Mouse (Mus musculus) embryonic facial prominence, embryonic 14.5 days (tissue): Measurements from ENCODE around the gene Rabl3. TPM values are rescaled to one million over a fixed set of nuclear protein-coding genes. Genes with fewer than 3 reads are reported as not detected.

ENCODE experiments used
- ATAC-seq: fragments of 200-750 bp; cut with Nextera tagmentation; 2 replicates; pipeline ENCODE4 v1.8.0; 2017; ENCODE audit warnings: low read depth, moderate number of reproducible peaks, moderate TSS enrichment
- DNase-seq: peaks from one replicate; pipeline ENCODE4 v3.0.0-alpha.2; 2015; ENCODE audit warnings: low spot score
- H3K27ac ChIP-seq: fragments of 300-500 bp; sonication (generic); replicated peaks from 2 replicates; pipeline ENCODE4 v1.5.1; 2014; ENCODE audit warnings: low read depth, mild to moderate bottlenecking, low read length, moderate library complexity
- H3K27me3 ChIP-seq: fragments of 300-500 bp; sonication (generic); replicated peaks from 2 replicates; pipeline ENCODE4 v1.6.1; 2014; ENCODE audit warnings: low read length; ENCODE audit not compliant: control insufficient read depth, insufficient read depth
- H3K36me3 ChIP-seq: fragments of 300-500 bp; sonication (generic); 2 replicates; pipeline ENCODE4 v1.6.1; 2014; ENCODE audit warnings: low read length, mixed read lengths; ENCODE audit not compliant: control insufficient read depth, insufficient read depth
- H3K4me1 ChIP-seq: fragments of 300-500 bp; sonication (generic); 2 replicates; pipeline ENCODE4 v1.6.1; 2014; ENCODE audit warnings: antibody characterized with exemption, low read length; ENCODE audit not compliant: control insufficient read depth, insufficient read depth
- H3K4me2 ChIP-seq: fragments of 300-500 bp; sonication (generic); 2 replicates; pipeline ENCODE4 v1.6.1; 2014; ENCODE audit warnings: low read depth, mild to moderate bottlenecking, low read length, moderate library complexity, mixed read lengths
- H3K4me3 ChIP-seq: fragments of 300-500 bp; sonication (generic); 2 replicates; pipeline ENCODE4 v1.5.1; 2014; ENCODE audit warnings: low read depth, mild to moderate bottlenecking, low read length
- H3K9ac ChIP-seq: fragments of 300-500 bp; sonication (generic); 2 replicates; pipeline ENCODE4 v1.6.1; 2014; ENCODE audit warnings: low read depth, mild to moderate bottlenecking, low read length, moderate library complexity, mixed read lengths
- H3K9me3 ChIP-seq: fragments of 300-500 bp; sonication (generic); 2 replicates; pipeline ENCODE4 v1.6.1; 2016; ENCODE audit warnings: low read length; ENCODE audit not compliant: control insufficient read depth
- WGBS: fragments of 180-500 bp; shearing (Covaris S2); extraction: QIAGEN DNeasy Blood & Tissue Kit; methylation state at CpG from one replicate; pipeline ENCODE4 v1.1.7; 2014; 5-methylcytosine and 5-hydroxymethylcytosine counted together
- polyA plus RNA-seq: library from polyadenylated mRNA; unstranded; fragments of >200 nt; fragmentation: Nextera tagmentation; extraction: Ambion mirVana; gene quantifications from 2 replicates; pipeline ENCODE4 v1.2.1, GENCODE M21; 2014

The Rabl3 gene
- polyA plus RNA-seq, 1 experiment from 2014 or later: 21.0 TPM

DNA sequence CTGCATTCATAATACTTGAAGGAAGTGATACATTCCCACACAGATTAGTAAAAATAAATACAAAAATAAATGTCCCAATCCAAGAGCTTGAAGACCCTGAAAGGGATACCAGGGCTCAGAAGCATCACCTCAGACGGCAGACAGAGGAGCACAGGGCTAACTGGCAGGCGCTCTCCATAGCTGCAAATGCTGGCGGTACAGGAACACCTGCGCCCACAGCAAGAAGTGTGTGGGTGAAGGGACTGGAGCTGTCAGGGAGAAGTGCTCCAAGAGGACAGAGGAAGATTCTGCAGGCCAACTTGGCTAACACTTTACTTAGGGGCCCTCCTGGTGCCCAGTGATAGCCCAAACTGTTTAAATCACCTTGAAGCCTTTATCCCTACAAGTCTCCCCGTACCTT, 72.3 kb downstream of the Rabl3 start:
- DNase-seq (no peak), ATAC-seq (no peak)
- Histone ChIP-seq H3K9me3 (no peaks in the 10 kb centered on the region), H3K36me3 (no peaks in the 10 kb centered on the region), H3K4me2 (no peak overlapping the region), H3K4me1 (no peaks in the 10 kb centered on the region; the same call in 1 of the 2 replicates), H3K4me3 (no peak overlapping the region), H3K27ac (no peak overlapping the region), H3K9ac (no peak overlapping the region), H3K27me3 (no peaks in the 10 kb centered on the region)
- WGBS: 87% methylated on average over 5 of the region's 5 CpGs

DNA sequence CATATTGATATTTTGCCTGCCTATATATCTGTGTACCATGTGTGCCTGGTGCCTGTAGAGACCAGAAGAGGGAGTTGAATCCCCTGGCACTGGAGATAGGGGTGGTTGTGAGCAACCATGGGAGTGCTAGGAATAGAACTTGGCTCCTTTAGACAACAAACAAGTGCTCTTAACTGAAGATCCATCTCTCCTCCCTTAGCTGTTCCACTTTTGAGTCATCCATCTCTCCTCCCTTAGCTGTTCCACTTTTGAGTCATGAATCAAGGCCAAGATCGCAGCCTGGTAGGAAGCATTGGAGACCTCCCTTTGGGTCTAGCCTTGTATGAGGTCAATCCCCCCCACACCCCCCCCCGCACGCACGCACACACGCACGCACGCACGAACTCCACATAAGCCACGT, 74.9 kb downstream of the Rabl3 start:
- DNase-seq: no peak
- ATAC-seq: no peak
- Histone ChIP-seq H3K9ac (no peak overlapping the region), H3K4me2 (no peak overlapping the region), H3K27me3 (no peaks in the 10 kb centered on the region), H3K9me3 (no peaks in the 10 kb centered on the region), H3K36me3 (no peaks in the 10 kb centered on the region), H3K27ac (no peak overlapping the region), H3K4me3 (no peak overlapping the region), H3K4me1 (no peaks in the 10 kb centered on the region; the same call in none of the 2 replicates)
- 93% methylated on average over 9 of the region's 9 CpGs for WGBS

DNA sequence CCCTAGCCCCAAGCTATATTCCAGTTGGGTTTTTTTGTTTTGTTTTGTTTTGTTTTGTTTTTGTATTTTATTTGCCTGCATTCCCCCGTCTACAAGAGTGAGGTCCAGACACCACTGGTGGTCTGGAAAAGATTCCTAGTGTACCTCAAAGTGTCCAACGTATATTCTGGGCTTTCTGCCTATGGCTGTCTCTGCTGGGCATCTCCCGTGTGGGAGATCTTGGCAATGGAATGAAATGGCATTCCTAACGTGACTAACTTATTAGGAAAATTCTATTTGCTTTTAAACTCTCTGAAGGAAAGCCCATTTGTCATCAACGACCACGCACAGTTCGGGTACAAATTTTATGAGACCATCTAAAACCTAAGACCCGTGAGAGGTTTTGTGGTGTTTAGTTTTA, 75.7 kb downstream of the Rabl3 start:
- Histone ChIP-seq H3K9me3 (no peaks in the 10 kb centered on the region), H3K36me3 (no peaks in the 10 kb centered on the region), H3K4me2 (no peak overlapping the region), H3K27me3 (no peaks in the 10 kb centered on the region), H3K4me3 (no peak overlapping the region), H3K9ac (no peak overlapping the region), H3K27ac (no peak overlapping the region), H3K4me1 (no peaks in the 10 kb centered on the region; the same call in none of the 2 replicates)
- ATAC-seq: no peak
- WGBS: 57% methylated on average over 8 of the region's 8 CpGs
- peak; percentile 9 for DNase-seq

DNA sequence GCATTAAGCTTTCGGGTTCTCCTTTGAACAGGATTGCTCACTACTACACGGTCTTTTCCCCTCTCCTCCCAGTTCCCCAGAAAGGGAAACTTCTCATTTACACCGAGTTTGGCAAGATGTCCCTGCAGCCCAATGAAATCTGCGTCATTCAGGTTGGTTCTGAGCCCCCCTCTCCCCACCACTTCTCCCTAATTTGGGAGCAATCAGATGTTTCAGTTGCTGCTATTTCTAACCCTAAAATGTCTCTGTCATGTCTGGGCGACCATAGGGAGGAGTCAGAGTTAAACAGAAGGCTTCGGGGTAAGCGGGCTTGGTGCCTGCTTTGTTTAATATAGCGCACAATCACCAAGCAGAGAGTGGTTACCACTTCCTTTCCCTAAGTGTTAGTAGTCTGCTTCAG, 76.4 kb downstream of the Rabl3 start:
- 71% methylated on average over 8 of the region's 8 CpGs for WGBS
- H3K4me2 ChIP-seq: no peak overlapping the region
- H3K27me3 ChIP-seq: no peaks in the 10 kb centered on the region
- no peaks in the 10 kb centered on the region for H3K36me3 ChIP-seq
- H3K4me3 ChIP-seq: no peak overlapping the region
- DNase-seq (no peak), ATAC-seq (no peak)
- H3K4me1 ChIP-seq: no peaks in the 10 kb centered on the region; the same call in none of the 2 replicates
- H3K27ac ChIP-seq: no peak overlapping the region
- H3K9ac ChIP-seq: no peak overlapping the region
- no peaks in the 10 kb centered on the region for H3K9me3 ChIP-seq

DNA sequence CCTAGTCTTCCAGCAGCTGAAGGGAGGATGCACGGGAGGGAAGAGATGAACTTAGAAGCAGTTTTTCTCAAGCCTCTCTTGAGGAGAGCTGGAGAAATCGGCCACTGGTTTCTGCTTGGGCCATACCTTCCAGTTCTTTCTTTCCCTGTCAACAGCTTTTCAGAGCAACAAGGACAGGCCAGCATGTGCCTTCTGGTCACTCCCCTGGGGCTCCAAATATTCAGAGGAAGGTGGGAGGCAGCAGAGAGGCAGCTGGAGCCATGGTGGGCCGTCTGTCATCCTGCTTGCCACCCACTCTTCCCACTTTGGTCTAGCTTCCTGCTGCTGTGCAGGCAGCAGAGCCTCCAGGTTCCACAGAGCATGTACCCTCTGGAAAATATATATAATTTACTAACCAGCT, 78.0 kb downstream of the Rabl3 start:
- Histone ChIP-seq H3K27ac (0 out of 2 replicates have a peak overlapping the region, but pooled peaks have one; percentile 41), H3K4me3 (no peak overlapping the region), H3K9me3 (no peaks in the 10 kb centered on the region), H3K36me3 (no peaks in the 10 kb centered on the region), H3K9ac (no peak overlapping the region), H3K4me1 (no peaks in the 10 kb centered on the region; the same call in none of the 2 replicates), H3K27me3 (no peaks in the 10 kb centered on the region), H3K4me2 (no peak overlapping the region)
- ATAC-seq (no peak), DNase-seq (peak; percentile 36)
- WGBS: 28% methylated on average over 3 of the region's 3 CpGs

Other genes starting within 250 kb of the Rabl3 start
- 0.35 and 0.94 TPM in 2 replicates for gene Stxbp5l, start 154.9 kb upstream of the Rabl3 start, polyA plus RNA-seq
- 29.0 and 32.5 TPM in 2 replicates for gene Gtf2e1, start 96 bp upstream of the Rabl3 start, polyA plus RNA-seq
- gene Hgd, start 40.3 kb downstream of the Rabl3 start, polyA plus RNA-seq: not detected in 2 replicates
- 53.0 and 74.3 TPM in 2 replicates for gene Ndufb4, start 114.6 kb downstream of the Rabl3 start, polyA plus RNA-seq
- gene Fstl1, start 237.0 kb downstream of the Rabl3 start, polyA plus RNA-seq: 833 and 870 TPM in 2 replicates